Mouse (Mus musculus) liver, embryonic 16.5 days (tissue): ENCODE data around the gene Tmsb4x. TPM values are rescaled to one million over a fixed set of nuclear protein-coding genes. Genes with fewer than 3 reads are reported as not detected.

Source experiments
- ATAC-seq: fragments of 200-750 bp; cut with Nextera tagmentation; 2 replicates; pipeline ENCODE4 v1.8.0; 2017; ENCODE audit warnings: low read depth, mild to moderate bottlenecking, moderate number of reproducible peaks, moderate library complexity
- H3K27ac ChIP-seq: fragments of 300-500 bp; sonication (generic); 2 replicates; pipeline ENCODE4 v1.5.1; 2014; ENCODE audit warnings: mild to moderate bottlenecking, low read length
- H3K27me3 ChIP-seq: fragments of 300-500 bp; sonication (generic); 2 replicates; pipeline ENCODE4 v1.6.1; 2014; ENCODE audit warnings: low read depth, low read length, mixed read lengths; ENCODE audit not compliant: control insufficient read depth, insufficient read depth
- H3K36me3 ChIP-seq: fragments of 300-500 bp; sonication (generic); 2 replicates; pipeline ENCODE4 v1.6.1; 2014; ENCODE audit warnings: mild to moderate bottlenecking; ENCODE audit not compliant: control insufficient read depth, insufficient read depth
- H3K4me1 ChIP-seq: fragments of 300-500 bp; sonication (generic); 2 replicates; pipeline ENCODE4 v1.6.1; 2014; ENCODE audit warnings: low read depth, low read length, mixed read lengths; ENCODE audit not compliant: control insufficient read depth
- H3K4me2 ChIP-seq: fragments of 300-500 bp; sonication (generic); 2 replicates; pipeline ENCODE4 v1.6.1; 2014; ENCODE audit warnings: low read depth, low read length, mixed read lengths
- H3K4me3 ChIP-seq: fragments of 300-500 bp; sonication (generic); 2 replicates; pipeline ENCODE4 v1.5.1; 2014; ENCODE audit warnings: low read depth, mild to moderate bottlenecking, low read length
- H3K9ac ChIP-seq: fragments of 300-500 bp; sonication (generic); 2 replicates; pipeline ENCODE4 v1.6.1; 2014; ENCODE audit warnings: low read depth, low read length
- H3K9me3 ChIP-seq: fragments of 300-500 bp; sonication (generic); replicated peaks from 2 replicates; pipeline ENCODE4 v1.6.1; 2016; ENCODE audit warnings: low read length; ENCODE audit not compliant: control insufficient read depth
- WGBS: fragments of 180-500 bp; shearing (Covaris S2); extraction: QIAGEN DNeasy Blood & Tissue Kit; methylation state at CpG from one replicate; pipeline ENCODE4 v1.1.7; 2014; ENCODE audit not compliant: insufficient replicate concordance; 5-methylcytosine and 5-hydroxymethylcytosine counted together
- polyA plus RNA-seq: library from polyadenylated mRNA; unstranded; fragments of >200 nt; fragmentation: Nextera tagmentation; extraction: Ambion mirVana; gene quantifications from 2 replicates; pipeline ENCODE4 v1.2.1, GENCODE M21; 2015

Tmsb4x gene
- 1,121 and 1,210 TPM in 2 replicates for polyA plus RNA-seq

DNA sequence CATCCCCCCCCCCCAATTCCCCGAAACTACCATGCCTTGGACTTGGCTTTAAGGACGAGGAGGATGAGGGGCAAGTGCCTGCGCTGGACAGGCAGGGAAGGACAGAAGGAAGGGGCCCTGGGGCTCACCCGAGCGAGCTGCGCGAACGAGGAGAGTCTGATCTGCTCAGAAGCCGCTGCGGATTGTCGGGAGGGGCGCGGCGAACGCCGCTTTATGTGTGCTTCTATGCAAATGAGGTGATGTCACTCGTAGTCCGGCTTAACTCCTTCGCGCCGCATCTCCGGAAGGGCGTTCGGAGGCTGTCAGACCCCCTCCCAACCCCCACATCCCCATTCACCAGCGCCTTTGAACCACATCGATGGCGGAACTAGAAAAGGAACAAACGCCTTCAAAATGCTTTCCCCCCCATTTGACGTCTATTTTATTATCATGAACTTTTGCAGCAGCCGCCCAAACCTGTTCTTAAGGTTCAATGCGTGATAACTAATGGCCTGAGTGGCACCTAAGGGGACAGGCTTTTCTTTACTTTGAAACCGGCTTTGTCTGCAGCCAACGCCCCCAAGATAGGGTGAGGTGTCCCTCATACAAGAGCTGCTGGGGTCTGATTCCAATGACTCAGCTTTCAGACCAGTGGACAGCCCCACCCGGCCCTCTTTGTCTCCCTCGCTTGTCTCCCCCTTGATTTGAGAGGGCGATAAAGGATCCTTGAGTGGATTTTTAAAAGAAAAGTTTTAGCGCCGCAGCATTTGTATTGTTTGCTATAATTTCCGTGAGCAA is at the start of gene Tmsb4x:
Tmsb4x (minus strand) TSS at position 338 of the 777 bp plus-strand sequence.
- peak within 1 kb of the TSS; percentile 60 for H3K4me2 ChIP-seq
- ATAC-seq, result peak; percentile 67
- H3K9me3 ChIP-seq, result no peaks in the 10 kb centered on the region
- peak within 1 kb of the TSS; percentile 55 for H3K27ac ChIP-seq
- H3K4me1 ChIP-seq, result no peaks in the 10 kb centered on the region
- H3K36me3 ChIP-seq, result no peaks in the 10 kb centered on the region
- H3K27me3 ChIP-seq, result peaks cover 6% of the 10 kb centered on the region
- 16% methylated on average over 39 of the region's 39 CpGs for WGBS
- peak within 1 kb of the TSS; percentile 47 for H3K9ac ChIP-seq
- H3K4me3 ChIP-seq, result peak within 1 kb of the TSS; percentile 50

DNA sequence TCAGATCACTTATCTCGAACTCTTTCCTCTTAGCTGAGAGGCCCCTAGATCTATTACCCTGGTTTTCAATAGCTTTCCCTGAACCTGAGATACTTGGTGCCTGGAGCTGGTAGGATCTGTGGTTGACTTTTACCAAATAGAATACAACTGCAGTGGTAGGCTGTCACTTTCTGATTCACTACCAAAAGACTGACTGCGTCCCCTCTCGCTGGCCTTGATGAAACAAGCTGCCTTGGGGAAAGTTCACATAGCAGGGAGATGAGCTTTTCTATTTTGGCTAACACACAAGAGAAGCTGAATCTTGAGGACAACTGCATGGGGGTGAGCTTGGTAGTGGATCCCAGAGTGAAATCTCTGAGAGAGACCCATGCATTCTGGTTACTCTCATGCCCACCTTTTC is 32.6 kb upstream of the Tmsb4x start:
- Histone ChIP-seq H3K36me3 (no peaks in the 10 kb centered on the region), H3K4me3 (no peak overlapping the region), H3K4me1 (no peaks in the 10 kb centered on the region), H3K4me2 (no peak overlapping the region), H3K9me3 (no peaks in the 10 kb centered on the region), H3K27me3 (no peaks in the 10 kb centered on the region), H3K27ac (no peak overlapping the region), H3K9ac (no peak overlapping the region)
- ATAC-seq, result no peak
- WGBS, result 71% methylated on average over 3 of the region's 3 CpGs

DNA sequence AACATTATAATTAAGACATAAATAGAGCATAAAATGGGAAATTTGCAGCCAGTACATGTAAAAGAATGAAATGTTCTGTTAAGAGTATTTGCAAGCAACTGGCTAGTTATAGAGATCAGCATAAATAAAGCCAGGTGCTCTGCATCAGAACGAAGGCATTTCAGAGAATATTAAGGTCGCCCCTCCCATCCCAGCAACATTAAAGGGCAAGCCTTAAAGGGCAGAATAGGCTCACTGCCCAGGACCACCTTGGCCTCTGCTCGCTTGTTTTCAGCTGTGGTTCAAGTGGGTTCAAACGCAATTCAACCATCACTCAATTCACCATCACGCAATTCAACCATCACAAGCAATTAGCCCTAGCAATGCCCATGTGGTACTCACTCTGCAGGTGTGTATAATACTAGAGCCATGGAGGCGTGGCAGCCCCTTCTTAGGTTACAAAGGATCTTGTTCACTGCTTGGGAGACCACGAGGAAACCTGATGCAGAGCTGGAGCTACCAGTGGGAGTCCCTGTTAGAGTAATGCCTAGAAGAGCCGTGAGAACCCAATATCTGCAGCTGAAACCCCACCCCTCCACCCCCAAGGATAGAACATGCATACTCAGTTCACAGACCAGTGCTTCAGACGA is 30.3 kb upstream of the Tmsb4x start:
- no peaks in the 10 kb centered on the region for H3K4me1 ChIP-seq
- no peak for ATAC-seq
- H3K27me3 ChIP-seq, result no peaks in the 10 kb centered on the region
- H3K4me3 ChIP-seq, result no peak overlapping the region
- H3K4me2 ChIP-seq, result no peak overlapping the region
- 59% methylated on average over 9 of the region's 9 CpGs for WGBS
- H3K9ac ChIP-seq, result no peak overlapping the region
- no peaks in the 10 kb centered on the region for H3K36me3 ChIP-seq
- H3K27ac ChIP-seq, result no peak overlapping the region
- H3K9me3 ChIP-seq, result no peaks in the 10 kb centered on the region

DNA sequence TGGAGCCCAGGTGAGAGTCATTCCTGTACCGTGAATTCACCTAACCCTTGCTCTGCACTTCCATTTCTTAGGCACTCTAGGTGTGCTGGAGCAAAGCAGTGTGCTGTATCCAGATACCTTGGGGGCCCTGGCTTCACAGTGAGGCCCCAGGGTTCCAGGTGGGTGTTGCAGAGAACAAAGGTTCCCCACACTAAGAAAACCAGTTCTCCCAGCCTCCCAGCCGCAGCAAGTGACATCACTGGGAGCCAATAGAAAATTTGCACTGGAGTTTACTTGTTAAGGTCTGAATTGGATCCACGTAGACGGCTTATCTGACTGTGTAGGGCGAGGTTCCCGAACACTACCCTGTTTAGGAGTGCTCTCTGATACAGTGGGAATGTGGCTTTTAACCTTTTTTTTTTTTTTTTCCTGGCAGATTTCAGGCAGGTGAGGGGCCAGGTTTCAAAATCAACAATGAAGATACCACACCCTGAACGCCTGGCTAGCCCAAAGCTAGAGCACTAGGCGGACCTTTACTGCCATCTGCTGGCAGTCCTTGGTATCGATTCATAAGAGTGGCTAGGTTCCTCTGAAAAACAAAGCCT is 24.1 kb upstream of the Tmsb4x start:
- 34% methylated on average over 9 of the region's 9 CpGs for WGBS
- H3K4me1 ChIP-seq, result no peaks in the 10 kb centered on the region
- no peak for ATAC-seq
- no peak overlapping the region for H3K4me2 ChIP-seq
- no peaks in the 10 kb centered on the region for H3K36me3 ChIP-seq
- H3K9me3 ChIP-seq, result no peaks in the 10 kb centered on the region
- H3K27me3 ChIP-seq, result no peaks in the 10 kb centered on the region; the same call in 1 of the 2 replicates
- no peak overlapping the region for H3K9ac ChIP-seq
- H3K4me3 ChIP-seq, result no peak overlapping the region
- no peak overlapping the region for H3K27ac ChIP-seq

DNA sequence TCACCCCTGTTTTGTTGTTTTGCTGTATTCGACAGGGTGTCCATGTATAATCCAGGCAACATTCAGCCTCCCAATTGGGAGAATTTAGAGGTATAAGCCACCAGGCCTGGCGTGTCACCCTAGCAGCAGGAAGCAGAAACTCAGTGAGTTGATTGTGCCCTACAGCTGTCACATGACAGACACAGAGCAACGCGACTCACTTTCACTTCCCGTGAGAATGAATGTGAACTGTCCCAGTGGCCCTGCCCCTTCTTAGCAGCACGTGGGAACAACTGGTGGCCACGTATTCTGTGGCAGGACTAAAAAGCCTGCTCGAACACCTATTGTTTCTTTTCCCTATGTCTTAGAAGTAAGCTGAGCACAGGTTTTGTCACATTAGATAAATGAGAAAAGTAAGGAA is 22.0 kb upstream of the Tmsb4x start:
- H3K9ac ChIP-seq, result no peak overlapping the region
- no peak overlapping the region for H3K4me3 ChIP-seq
- 0 out of 2 replicates have a peak, but pooled peaks have one; percentile 32 for ATAC-seq
- no peak overlapping the region for H3K4me2 ChIP-seq
- H3K36me3 ChIP-seq, result no peaks in the 10 kb centered on the region
- H3K27me3 ChIP-seq, result no peaks in the 10 kb centered on the region; the same call in 1 of the 2 replicates
- no peaks in the 10 kb centered on the region for H3K4me1 ChIP-seq
- 43% methylated on average over 8 of the region's 8 CpGs for WGBS
- H3K9me3 ChIP-seq, result no peaks in the 10 kb centered on the region
- H3K27ac ChIP-seq, result no peak overlapping the region

DNA sequence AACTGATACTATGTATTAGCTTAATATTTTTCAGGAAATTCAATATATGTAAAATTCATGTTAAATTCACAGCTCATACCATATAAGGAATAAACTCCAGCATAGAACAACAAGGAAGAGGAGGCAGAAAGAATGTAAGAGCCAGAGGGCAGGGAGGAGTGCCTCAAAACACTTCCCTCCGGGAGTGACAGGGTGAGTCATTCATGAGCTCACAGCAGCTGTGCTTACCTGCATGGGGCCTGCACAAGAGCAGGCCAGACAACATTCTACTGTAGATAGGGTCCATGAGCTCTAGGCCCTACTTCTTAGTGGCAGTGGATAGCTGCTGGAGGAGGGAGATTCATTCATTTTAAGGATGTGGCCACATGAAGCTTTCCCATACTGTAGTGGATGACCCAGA is 20.7 kb upstream of the Tmsb4x start:
- Histone ChIP-seq H3K9ac (no peak overlapping the region), H3K9me3 (no peaks in the 10 kb centered on the region), H3K4me1 (no peaks in the 10 kb centered on the region), H3K4me3 (no peak overlapping the region), H3K36me3 (no peaks in the 10 kb centered on the region), H3K27ac (no peak overlapping the region), H3K27me3 (no peaks in the 10 kb centered on the region; the same call in 1 of the 2 replicates), H3K4me2 (no peak overlapping the region)
- 59% methylated on average over 1 of the region's 1 CpGs for WGBS
- ATAC-seq, result no peak

DNA sequence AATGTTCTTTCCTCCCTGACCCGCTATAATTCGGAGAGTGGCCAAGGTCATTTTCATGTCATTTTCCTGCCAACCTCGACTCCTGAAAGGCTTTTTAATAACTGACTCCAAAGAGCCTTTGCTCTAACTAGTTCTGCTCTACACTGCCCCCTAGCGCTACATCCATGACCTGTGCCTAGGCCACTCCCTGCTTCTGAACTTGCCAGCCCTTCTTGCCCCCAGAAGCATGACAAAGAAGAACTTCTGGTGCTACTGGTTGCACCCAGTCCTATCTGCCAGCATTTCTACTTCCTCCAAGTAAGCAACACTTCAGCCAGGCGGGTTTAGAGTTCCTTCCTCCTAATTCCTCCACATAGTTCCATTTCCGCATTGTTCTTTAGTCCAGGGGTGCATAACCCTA is 20.1 kb upstream of the Tmsb4x start:
- H3K36me3 ChIP-seq, result no peaks in the 10 kb centered on the region
- H3K9me3 ChIP-seq, result no peaks in the 10 kb centered on the region
- ATAC-seq, result peak; percentile 47
- H3K27me3 ChIP-seq, result no peaks in the 10 kb centered on the region; the same call in 1 of the 2 replicates
- H3K4me3 ChIP-seq, result no peak overlapping the region
- 28% methylated on average over 6 of the region's 6 CpGs for WGBS
- H3K27ac ChIP-seq, result no peak overlapping the region
- H3K4me1 ChIP-seq, result no peaks in the 10 kb centered on the region
- H3K4me2 ChIP-seq, result no peak overlapping the region
- H3K9ac ChIP-seq, result no peak overlapping the region

DNA sequence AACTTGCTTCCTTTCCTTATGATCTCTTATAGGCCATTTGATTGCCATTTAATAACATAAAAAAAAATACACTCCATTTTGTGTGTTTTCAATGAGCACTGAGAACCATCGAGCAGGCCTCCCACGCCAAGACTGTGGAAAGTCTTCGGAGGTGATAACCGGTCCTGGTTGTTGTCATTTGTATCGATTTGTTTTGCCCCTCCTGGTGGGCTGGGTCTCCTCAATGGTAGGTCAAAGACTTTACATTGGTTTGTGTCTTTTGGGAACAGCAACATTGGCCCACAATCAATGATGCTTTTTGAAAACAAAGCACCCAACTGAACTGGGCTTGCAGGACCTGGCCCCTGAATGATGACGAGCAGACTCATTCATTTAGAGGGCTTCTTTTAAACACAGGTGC is 18.6 kb upstream of the Tmsb4x start:
- Histone ChIP-seq H3K9me3 (no peaks in the 10 kb centered on the region), H3K4me1 (no peaks in the 10 kb centered on the region), H3K27ac (no peak overlapping the region; the same call in 1 of the 2 replicates), H3K4me3 (no peak overlapping the region), H3K36me3 (no peaks in the 10 kb centered on the region), H3K9ac (no peak overlapping the region), H3K27me3 (no peaks in the 10 kb centered on the region), H3K4me2 (no peak overlapping the region)
- WGBS, result 73% methylated on average over 6 of the region's 6 CpGs
- ATAC-seq, result no peak

DNA sequence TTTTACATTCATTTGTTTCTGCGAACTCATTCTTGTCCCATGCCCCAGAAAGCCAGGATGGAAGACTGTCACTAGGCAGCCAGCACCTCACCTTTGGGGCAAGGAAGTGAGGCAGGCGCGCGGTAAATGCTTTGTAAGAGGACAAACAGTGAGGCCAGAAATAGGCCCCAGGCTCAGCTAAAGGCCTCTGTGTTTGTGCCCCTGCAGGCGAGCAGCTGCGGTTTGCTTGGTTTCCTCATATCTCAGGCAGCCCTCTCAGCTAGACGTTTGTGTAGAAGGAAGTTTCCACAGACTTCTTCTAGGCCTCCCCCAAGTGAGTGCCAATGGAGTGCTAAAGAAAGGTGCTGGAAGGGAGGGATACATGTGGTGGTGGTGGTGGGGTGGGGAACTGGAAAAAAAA is 18.0 kb upstream of the Tmsb4x start:
- Histone ChIP-seq H3K9ac (no peak overlapping the region), H3K27me3 (no peaks in the 10 kb centered on the region), H3K36me3 (no peaks in the 10 kb centered on the region), H3K9me3 (no peaks in the 10 kb centered on the region), H3K4me3 (no peak overlapping the region), H3K4me2 (no peak overlapping the region), H3K4me1 (no peaks in the 10 kb centered on the region), H3K27ac (peak overlapping the region; percentile 37)
- peak; percentile 53; the same call in 1 of the 2 replicates for ATAC-seq
- 39% methylated on average over 7 of the region's 7 CpGs for WGBS
